Mouse (Mus musculus) liver, embryonic 14.5 days (tissue): ENCODE data around the gene Megf11.

Experiments used
- CTCF ChIP-seq: IDR thresholded peaks from 2 replicates; pipeline ENCODE4 v1.5.1; 2016; ENCODE audit warnings: antibody characterized with exemption, low read depth, control low read depth
- EP300 ChIP-seq: IDR thresholded peaks from 2 replicates; pipeline ENCODE4 v1.6.1; 2016; ENCODE audit warnings: antibody characterized with exemption, low read depth

DNA sequence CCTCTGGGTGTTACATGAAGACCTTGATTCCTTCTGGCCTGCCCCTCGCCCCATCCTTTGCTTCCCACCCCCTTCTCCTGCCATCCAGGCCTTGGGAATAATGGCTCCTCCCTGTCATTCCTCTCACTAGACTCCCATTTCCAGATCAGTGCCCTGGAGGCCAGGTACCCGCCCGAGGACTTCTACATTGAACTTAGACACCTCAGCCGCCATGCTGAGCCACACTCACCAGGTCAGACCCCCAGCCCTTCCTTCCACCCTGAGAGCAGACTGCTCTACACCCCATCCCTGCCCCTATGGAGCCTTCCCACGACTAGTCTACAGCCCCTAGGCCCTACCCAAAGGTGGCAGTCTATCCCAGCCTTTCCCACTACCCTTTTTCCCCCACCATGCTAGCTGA is 312.3 kb downstream of the Megf11 start:
- TF ChIP-seq CTCF (no peak), EP300 (no peak)
